Mouse (Mus musculus) neutrophil, adult 5-6 weeks (primary cell): Measurements from ENCODE around the gene Ptpn23. TPM values are rescaled to one million over a fixed set of nuclear protein-coding genes. Genes with fewer than 3 reads are reported as not detected.
A peak's percentile ranks its signal among the peaks of the same experiment; 100 is the strongest.
"Not testable (repeated sequence)": the region's sequence is repeated elsewhere in the genome, so short reads cannot be mapped to it uniquely, and the experiment has no call there.

Experiments
- ATAC-seq: fragments of 151-379, 151-347 bp; 2 replicates; pipeline ENCODE4 v1.8.0; 2017; ENCODE audit warnings: mild to moderate bottlenecking, moderate TSS enrichment; ENCODE audit not compliant: insufficient number of reproducible peaks, poor library complexity, low FRiP score, severe bottlenecking; ENCODE audit errors: extremely low read depth
- total RNA-seq: library from RNA; stranded (forward); fragments of 200-1000 nt; gene quantifications from 2 replicates; pipeline ENCODE4 v1.2.3, GENCODE M21; 2017

The Ptpn23 gene
- total RNA-seq, 1 experiment from 2014 or later, result 15.6 TPM

- ATAC-seq, result no peak
Observed at GRCm38 (mm10) chr9:110390843-110391242, 17.2 kb downstream of the Ptpn23 start.

GRCm38 (mm10) chr9:110388011-110388410, 20.0 kb downstream of the Ptpn23 start:
- ATAC-seq, result no peak

- no peak for ATAC-seq
Observed at GRCm38 (mm10) chr9:110384369-110384929, 23.6 kb downstream of the Ptpn23 start.

- no peak for ATAC-seq
Observed at GRCm38 (mm10) chr9:110381292-110381691, 26.7 kb downstream of the Ptpn23 start.

GRCm38 (mm10) chr9:110380662-110381061, 27.4 kb downstream of the Ptpn23 start:
- no peak for ATAC-seq

- no peak for ATAC-seq
Observed at GRCm38 (mm10) chr9:110379361-110379760, 28.7 kb downstream of the Ptpn23 start.

GRCm38 (mm10) chr9:110377655-110378054, 30.4 kb downstream of the Ptpn23 start:
- not testable (repeated sequence) for ATAC-seq

GRCm38 (mm10) chr9:110375668-110376067, 32.3 kb downstream of the Ptpn23 start:
- ATAC-seq, result no peak

GRCm38 (mm10) chr9:110373871-110374270, 34.1 kb downstream of the Ptpn23 start:
- ATAC-seq, result no peak

GRCm38 (mm10) chr9:110369860-110370259, 38.2 kb downstream of the Ptpn23 start:
- no peak for ATAC-seq

GRCm38 (mm10) chr9:110366746-110367145, 41.3 kb downstream of the Ptpn23 start:
- ATAC-seq, result no peak

GRCm38 (mm10) chr9:110362337-110362736, 45.7 kb downstream of the Ptpn23 start:
- ATAC-seq, result no peak

GRCm38 (mm10) chr9:110361299-110361698, 46.7 kb downstream of the Ptpn23 start:
- ATAC-seq, result no peak

- ATAC-seq, result no peak
Observed at GRCm38 (mm10) chr9:110358341-110358740, 49.7 kb downstream of the Ptpn23 start.

- 0 out of 2 replicates have a peak, but pooled peaks have one; percentile 16 for ATAC-seq
Observed at GRCm38 (mm10) chr9:110351932-110352632, 55.9 kb downstream of the Ptpn23 start.

- ATAC-seq, result no peak
Observed at GRCm38 (mm10) chr9:110351350-110351749, 56.7 kb downstream of the Ptpn23 start.

GRCm38 (mm10) chr9:110350612-110351011, 57.4 kb downstream of the Ptpn23 start:
- no peak for ATAC-seq

GRCm38 (mm10) chr9:110350188-110350587, 57.8 kb downstream of the Ptpn23 start:
- no peak for ATAC-seq

GRCm38 (mm10) chr9:110348899-110349298, 59.1 kb downstream of the Ptpn23 start:
- ATAC-seq, result no peak

GRCm38 (mm10) chr9:110345057-110345739, 62.8 kb downstream of the Ptpn23 start:
- ATAC-seq, result no peak
